Mouse (Mus musculus) kidney, postnatal 14 days (tissue): Measurements from ENCODE around the gene Slc1a3.

Source experiments
- DNase-seq: peaks from one replicate; pipeline ENCODE4 v3.0.0; 2022; ENCODE audit warnings: mixed read lengths

The Slc1a3 gene

DNA sequence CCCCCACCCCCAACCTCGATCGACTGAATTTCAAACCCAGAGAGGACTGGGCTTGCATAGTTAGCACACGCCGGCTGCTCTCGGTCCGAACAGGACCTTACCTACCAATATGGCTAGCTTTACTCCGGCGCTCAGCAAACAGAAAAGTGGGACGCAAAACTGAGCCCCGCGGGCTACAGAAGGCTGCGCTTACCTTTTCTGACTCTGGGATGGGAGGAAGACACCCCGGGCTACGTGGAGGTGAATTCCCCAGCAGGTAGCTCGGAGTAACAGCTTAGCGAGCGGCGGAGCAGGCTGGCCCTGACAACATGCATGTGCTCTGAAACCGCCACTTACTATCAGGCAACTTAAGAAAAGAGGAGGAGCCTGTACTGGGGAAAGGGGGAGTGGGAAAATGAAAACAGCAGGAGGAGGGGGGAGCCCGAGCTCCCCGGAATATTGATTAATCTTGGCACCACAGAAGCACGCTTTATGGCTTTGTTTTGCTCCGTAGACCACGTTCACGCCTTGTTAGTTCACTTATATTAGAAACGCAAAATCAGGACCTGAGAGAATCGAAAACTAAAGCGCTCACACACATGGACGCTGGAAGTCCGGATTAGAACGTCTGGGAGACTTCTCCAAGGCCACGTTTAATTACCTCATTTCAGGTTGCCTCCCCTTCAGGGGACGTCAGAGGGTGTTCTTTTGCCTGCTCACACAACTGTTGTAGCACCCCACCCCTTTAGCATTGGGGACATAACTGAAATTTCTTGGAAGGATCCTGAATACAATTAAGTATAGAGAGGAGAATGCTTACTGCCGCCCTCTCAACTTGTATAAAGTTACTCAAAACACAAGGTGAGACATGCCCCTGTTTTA is at the start of gene Slc1a3:
TSS of gene Slc1a3 (minus strand) at position 619 of the 861 bp plus-strand sequence.
- peak; percentile 49 for DNase-seq

DNA sequence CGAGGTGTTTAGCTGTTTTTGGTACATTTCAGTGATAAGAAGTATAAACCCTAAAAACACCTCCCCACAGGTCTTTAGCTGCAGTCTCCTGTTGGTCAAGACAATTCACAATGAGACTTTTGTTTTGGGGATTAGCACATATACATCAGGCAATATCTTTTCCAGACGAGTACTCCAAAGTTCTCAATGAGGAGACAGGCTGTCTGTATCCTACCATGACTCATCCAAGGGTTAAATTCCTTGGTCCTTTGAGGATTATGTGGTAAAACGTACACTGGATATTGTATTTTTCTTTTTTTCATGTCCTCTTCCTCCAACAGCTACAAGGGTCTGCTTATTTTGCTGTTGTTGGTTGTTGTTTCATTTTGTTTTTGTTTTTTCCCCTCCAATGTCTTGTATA is 48.5 kb upstream of the Slc1a3 start:
- DNase-seq: no peak

DNA sequence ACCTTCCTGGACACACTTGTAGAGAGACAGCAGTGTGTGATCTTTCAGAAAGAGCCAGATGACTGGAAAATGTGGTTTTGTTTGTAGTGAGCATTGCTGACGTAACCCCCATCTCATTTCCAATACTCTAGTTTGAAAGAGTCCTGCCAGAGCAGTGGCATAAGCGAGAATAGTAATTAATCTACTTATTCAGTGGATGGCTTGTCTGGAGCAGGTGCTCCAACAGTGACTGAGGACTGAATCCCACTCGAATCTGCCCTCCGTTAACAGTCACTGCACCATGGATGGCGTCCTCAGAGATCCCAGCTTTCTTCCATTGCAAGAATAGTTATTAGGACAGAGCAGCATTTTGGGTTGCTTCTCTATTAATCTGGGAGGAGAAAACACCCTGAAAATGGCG is 45.9 kb upstream of the Slc1a3 start:
- DNase-seq: no peak

DNA sequence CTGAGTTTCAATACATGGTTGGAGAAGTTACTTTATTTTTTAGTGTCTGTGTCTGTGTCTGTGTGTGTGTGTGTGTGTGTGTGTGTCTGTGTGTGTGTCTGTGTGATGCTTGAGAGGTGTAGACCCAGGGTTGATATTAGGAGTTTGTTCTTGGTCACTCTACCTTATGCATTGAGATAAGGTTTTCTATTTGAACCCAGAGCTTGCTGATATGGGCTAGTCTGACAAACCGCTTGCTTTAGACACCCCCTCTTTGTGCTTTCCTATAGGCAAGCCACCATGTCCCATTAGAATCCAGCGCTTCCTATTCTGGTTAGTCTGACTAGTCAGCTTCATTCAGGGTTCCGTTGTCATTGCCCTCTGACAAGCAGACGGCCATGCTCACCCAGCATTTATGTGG is 39.2 kb upstream of the Slc1a3 start:
- no peak for DNase-seq

DNA sequence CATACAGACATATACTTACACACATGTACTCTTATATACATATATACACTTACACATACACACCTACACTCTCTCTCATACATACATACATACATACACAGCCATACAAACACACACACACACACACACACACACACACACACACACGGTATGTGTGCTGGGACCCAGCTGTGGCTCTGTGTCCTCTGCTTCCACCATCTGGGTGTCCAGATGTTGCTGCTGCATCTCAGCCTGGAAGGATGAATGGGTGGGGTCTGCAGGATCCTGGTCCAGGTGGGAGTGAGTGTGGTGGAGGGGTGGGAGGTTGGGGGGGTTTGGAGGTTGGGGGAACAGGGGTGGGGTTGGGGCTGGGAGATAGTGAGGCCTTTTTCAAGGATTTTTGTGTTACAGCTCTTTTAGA is 38.2 kb upstream of the Slc1a3 start:
- DNase-seq: no peak

DNA sequence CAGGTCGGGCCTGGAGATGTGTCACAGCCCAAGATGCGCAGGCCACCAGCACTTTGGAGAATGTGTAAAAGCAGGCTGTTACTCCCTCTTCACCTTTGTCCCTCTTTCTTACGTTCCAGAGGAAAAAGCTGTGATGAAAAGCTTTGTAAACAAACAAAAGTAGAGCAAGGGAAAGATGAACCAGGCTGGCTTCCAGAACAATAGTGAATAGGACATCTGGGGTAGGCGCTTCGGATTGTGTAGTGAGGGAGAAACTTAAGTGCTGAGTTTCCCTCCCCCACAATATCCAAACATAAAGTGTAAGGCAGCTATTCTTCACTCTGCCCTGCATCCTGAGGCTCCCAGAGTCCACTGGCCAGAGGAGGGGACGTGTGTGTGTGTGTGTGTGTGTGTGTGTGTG is 31.0 kb upstream of the Slc1a3 start:
- DNase-seq: no peak

DNA sequence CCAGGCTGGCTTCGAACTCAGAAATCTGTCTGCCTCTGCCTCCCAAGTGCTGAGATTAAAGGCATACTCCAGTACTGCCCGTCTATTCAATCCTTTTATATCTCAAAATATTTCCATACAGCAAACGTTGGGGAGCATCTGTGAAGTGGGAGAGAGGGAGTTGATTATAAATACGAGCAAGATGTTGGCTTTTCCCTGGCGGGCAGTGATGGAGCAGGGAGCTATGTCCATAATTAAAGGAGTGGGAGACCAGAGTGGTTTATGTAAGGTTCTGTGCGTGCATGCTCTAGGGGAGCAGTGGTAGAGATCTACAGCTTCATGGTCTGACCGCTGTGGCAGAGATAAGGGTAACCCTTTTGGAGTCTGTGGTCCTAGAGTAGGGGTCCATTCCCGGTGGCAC is 30.2 kb upstream of the Slc1a3 start:
- DNase-seq: no peak

DNA sequence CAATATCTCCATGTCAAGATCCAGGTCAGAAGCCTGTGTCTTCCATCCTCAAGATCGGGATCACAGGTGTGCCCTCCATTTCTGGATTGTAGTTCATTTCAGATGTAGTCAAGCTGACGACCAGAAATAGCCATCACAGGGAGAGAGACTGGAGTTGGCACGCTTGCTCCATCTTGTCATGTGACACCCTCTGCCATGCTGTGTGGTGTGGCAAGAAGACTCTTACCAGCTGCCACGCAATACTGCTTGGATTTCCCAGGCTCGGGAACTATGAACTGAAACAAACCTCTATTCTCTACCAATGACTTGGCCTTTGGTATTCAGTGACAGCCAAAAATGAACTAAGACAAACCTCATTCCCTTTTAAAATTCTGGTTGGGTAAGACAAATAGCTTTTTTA is 27.6 kb upstream of the Slc1a3 start:
- DNase-seq: no peak

DNA sequence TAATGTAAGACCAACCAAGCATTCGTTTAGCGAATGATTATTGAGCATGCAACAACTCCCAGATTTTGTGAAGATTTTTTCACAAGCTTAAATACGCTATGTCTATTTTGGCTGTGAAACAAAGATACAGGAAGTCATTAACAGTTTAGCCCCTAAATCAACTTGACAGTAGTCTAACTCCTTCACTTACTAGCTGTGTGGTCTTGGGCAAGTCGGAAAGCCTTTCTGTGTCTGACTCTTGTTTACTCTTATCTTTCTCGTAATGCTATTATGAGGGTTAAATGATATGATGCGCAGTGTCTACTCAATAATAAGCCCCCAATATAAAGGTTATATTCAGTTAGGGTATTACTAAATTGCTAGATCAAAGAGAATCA is 23.8 kb upstream of the Slc1a3 start:
- no peak for DNase-seq

DNA sequence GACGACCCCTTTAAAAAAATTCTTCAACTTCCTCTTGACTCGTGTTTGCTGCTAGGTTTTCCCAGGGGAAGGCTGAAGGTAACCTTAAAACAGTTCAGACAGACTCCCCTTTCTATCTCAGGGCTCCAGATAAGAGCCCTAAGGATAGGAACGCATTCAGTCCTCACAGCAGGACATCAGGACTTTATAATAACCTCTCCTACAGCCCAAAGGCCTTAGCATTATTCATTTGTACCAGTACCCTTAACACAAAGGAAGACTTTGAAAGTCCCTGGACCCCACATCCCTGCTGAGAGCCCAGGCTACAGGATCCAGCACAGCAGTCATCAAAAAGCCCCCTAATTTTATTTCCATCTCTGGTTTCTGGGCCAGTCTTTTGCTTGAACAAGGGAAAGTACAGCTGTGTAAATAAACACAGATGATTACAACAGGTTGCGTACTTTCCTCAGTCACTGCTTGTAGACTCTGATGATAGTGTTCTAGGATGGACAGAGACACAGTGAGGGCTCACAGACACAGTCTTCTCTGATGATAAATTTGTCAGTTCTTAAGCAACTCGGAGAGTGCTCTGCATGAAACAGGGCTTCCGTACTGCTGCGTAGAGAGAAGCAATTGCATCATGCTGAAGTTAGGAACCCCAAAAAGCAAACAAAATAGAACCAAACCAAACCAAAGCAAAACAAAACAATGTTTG is 23.3 kb upstream of the Slc1a3 start:
- no peak for DNase-seq

DNA sequence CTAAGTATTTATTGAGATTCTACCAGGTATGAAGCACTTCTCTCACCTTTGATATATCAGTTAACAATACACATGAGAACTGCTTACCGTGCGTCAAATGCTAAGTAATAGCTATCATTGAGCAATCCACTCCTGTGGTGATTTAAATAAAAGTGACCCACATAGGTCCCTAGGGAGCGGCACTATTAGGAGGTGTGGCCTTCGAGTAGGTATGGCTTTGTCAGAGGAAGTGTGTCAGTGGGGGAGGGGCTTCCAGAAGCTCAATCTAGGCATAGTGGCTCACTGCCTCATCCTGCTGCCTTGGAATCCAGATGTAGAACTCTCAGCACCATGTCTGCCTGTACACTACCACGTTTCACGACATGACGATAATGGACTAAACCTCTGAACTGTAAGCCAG is 18.3 kb upstream of the Slc1a3 start:
- DNase-seq: no peak

DNA sequence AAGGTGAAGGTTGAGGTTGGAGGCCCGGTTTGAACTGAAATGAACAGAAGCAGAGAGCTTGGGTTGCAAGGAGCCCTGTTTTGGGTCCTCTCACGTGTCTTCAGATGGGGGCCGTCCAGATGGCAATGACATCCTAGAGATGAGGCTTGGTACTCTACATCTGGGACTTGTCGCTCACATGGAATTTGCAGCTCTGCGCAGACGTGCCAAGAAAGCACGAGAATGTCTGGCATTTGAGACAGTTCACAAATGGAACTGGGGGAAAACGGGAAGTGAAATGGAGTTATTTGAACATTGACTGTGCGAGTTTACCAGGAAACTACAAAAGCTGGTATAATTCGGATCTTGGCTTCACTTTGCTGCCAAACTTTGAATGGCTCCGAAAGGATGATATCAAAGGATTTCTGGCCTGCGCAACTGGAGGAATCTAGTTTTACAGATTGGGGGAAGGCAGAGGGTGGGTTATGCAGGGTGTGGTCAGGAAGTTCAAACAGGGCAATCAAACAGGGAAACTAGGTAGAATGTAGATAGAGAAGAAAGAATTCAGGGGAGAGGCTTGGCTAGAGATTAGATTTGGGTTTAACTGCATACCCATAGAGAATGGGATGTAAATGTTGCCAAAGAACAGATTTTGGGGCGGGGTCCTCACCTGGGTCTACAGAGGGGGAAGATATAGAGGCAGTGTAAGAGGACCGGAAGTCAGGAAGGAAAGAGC is 12.0 kb upstream of the Slc1a3 start:
- no peak for DNase-seq

DNA sequence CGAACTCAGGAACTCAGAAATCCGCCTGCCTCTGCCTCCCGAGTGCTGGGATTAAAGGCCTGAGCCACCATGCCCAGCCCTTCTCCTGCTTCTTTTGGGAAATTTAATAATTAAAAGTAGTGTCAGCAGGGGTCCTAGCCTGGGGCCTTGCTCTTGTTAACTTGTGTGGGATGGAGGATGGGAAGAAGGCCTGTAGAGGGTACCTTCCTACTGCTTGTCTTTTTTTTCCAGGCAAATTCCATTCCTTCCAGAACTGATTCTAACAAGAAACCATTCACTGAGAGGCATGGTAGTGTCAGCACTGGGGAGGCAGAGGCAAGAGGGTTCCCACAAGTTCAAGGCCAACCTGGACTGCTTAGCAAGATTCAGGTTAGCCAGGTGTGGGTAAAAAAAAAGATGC is 11.2 kb upstream of the Slc1a3 start:
- no peak for DNase-seq

DNA sequence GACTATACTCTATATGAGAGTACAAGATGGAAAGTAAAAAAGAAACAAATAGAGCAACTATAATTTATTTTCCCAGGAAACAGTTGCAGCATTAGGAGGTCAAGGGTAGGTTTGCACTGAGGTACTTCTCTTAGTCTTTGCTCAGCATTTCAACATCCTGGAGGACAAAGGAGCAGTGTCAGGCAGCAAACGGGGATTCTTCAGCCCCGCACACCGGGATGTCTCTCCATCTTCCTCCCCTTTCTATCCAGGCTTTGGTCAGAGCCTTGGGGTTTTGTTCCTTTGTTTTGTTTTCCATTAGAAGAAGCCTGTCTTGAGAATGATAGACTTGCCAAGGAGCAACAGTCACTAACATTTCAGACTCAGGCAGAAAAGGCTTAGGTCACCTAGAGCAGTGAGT is 10.4 kb upstream of the Slc1a3 start:
- DNase-seq: no peak

DNA sequence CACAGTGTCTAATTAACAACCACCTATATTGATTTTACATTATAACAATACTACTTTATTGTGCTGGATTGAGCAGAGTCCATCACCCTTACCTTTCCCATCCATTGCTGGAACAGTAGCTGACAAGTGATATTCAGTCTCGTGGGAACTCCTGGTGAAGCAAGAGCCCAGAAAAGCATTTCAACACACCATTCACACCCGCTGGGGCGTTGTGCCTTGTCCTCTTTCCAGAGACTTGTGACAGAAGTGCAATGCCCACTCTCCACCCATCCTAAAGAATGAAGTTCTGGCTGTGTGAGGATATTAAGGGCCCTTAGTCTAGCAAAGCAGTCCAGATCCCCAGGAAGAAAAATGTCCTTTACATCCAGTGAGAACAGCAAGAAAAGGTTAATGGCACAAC is 7.9 kb upstream of the Slc1a3 start:
- no peak for DNase-seq

DNA sequence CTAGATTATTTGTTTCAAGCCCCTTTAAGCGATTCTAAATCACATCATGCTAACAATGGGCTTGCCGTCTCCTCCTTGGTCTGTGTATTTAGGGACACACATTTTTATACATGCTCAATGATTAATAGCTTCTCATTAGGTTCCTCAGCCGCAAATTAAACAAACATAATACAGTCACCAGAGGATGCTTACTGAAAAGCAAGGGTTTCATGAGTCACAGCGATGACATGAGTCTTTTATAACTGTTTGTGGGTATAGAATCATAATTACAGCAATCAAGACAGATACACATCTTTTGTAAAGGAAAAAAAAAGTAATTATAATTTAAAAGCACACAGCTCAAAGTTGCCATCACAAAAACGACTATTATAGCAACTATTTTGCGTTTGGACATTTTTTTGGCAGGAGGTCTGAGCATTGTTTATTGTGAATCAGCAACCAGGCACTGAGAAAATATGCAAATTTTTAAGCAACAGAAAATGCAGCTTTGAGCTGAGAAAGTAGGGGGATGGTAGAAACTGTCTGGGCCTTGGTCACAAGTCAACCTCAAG is 6.5 kb upstream of the Slc1a3 start:
- DNase-seq: no peak

DNA sequence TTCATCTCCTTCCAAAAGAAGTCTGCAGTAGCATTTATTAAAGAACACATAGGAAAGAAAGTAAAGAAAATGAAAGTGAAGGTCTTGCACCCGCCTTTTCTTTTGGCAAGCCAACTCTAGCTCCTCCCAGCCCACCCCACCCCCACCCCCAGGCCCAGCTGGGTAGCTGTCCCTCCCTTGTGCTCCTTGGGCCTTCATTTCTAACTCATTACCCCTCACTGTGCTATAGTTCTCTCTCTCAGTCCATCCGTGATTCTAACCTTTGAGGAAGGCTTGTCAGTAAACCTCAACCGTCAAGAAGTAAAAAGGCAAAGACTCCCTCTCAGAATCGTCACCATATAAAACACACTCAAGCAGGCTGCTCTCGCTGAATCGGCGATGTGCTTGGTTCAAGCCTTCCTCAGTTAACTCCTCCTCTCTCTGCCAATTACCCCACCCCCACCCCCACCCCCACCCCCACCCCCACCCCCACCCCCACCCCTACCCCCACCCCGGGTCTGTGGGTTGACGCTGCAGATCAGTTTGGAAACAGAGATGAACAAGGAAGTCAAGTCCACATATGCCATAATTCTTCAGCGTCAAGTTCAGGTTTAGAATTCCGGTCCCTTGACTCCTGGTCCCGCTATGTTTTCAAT is 5.9 kb upstream of the Slc1a3 start:
- no peak for DNase-seq

DNA sequence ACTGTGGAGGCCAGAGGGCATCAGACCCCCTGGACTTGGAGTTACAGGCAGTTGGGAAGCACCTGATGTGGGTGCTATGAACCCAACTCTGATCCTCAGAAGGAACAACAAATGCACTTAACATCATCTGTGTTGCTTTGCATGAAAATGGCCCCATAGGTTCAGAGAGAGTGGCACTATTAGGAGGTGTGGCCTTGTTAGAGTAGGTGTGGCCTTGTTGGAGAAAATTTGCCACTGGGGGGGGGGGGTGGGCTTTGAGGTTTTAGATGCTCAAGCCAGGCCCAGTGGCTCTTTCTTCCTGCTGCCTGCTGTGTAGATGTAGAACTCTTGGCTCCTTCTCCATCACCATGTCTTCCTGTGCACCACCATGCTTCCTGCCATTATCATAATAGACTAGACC is 5.1 kb upstream of the Slc1a3 start:
- no peak for DNase-seq

DNA sequence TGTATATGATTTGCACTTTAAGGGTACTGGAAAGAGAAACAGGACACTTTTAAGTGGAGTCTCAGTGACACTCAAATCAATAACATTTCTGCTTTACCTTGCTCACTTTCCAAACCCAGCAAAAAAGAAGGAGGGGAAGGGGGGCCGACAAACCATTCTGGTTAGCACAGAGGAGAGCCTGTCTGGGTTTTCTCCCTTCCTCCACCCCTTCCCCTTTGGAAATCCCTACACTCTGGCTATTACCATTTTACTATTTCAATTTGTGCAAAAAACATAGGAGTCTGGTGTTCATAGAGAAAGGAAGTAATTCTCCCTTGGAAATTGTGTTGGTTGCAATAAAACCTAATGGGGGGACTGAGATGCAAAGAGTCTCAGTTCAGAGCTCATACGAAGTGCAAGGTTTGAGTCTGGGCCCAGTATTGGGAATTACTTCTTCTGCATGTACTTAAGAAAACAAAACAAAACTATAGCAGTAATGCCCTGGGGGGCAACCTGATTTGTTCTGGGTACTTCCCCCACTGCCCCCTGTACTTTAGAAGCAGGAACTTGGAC is 1.9 kb upstream of the Slc1a3 start:
- DNase-seq: no peak

DNA sequence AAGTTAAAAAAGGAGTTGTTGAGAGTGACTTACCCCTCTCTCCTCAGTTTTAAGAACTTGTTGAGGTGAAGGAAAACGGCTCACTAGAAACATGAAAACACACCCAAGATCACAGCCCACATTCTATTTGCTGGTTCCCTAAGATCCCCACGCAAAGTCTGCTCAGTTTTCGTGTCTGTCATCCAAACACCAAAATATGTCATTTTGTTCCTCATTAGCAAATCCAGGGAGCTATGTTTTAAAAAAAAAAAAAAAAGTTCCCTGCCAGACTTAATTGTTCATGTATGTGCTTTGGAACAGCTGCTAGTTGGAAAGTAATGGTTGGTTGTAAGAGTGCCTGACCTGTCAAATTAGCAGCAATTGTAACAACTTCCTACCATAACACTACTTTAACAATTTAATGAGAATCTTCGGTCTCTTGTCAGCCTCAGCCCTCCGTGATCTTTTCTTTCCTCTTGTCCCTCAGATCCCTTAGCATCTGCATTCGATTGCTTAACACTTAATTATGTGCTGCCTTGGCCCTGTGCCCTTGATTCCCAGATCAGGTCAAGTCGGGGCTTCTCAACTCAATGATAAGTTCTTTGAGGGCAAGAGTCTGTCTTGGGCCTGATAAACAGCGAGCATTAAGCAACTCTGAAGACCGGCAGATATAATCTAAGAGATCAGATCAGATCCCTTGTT is 1.2 kb upstream of the Slc1a3 start:
- peak; percentile 28 for DNase-seq

DNA sequence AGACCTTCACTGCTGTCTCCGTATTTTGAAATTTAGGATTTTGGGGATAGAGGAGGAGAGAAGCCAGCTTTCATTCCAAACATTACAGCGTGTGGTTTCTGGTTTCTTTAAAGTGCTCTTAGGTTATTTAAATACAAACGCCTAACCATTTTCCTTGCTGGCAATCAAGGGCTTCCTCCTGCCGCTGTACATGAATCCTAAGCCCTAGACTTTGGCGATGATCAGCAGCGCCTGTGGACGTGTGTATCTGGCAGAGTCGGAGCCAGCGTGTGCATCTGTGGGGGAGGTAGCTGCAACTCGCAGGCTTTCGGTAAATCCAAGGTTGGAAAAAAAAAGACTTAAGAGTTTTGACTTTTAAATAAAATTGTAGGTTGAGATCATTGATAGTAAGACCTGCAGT is 986 bp downstream of the Slc1a3 start:
- DNase-seq: no peak

DNA sequence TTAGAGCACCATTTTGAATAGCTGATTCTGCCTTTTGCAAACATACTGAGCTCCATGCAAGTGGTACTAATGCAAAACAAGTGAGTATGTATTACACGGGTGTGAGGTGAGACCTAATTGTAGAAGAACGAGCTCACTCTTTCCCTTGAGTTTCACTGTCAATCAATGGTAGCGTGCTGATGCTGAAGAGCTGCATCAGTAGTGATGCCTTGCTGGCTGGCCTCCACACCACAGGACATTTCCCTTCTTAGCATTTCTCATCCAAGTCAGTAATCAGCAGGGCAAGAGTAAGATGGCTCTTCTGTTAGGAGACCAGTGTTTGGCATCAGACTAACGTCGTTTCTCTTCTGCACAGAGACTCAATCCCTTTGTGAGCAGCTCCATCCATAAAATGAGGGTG is 4.0 kb downstream of the Slc1a3 start:
- no peak for DNase-seq
